Mouse (Mus musculus) MEL (cell line): Measurements from ENCODE around the gene Asb16. TPM values are rescaled to one million over a fixed set of nuclear protein-coding genes. Genes with fewer than 3 reads are reported as not detected.
A peak's percentile ranks its signal among the peaks of the same experiment; 100 is the strongest.

Experiments
- DNase-seq: peaks from one replicate; pipeline ENCODE4 v3.0.0; 2011; ENCODE audit warnings: low read depth, low spot score
- H3K27ac ChIP-seq: 2 replicates; pipeline ENCODE4 v1.5.1; 2012; ENCODE audit warnings: low read depth, mild to moderate bottlenecking, control low read depth, low read length, moderate library complexity; ENCODE audit not compliant: control insufficient read depth
- H3K27me3 ChIP-seq, 2 experiments: fragments of 150-350 bp in 1 of 2; sonication (generic) in 1 of 2; 2 replicates each; pipeline ENCODE4 v1.6.1; 2012; ENCODE audit warnings: low read length in 2 of 2, mild to moderate bottlenecking in 2 of 2, improper control_type of control experiment in 1 of 2, moderate library complexity in 1 of 2; ENCODE audit not compliant: insufficient read depth in 2 of 2, control insufficient read depth in 1 of 2
- H3K36me3 ChIP-seq, 2 experiments: 2 replicates each; pipeline ENCODE4 v1.6.1; 2012 to 2014; ENCODE audit warnings: low read length in 2 of 2, improper control_type of control experiment in 1 of 2, inconsistent platforms in 1 of 2, mild to moderate bottlenecking in 1 of 2; ENCODE audit not compliant: insufficient read depth in 2 of 2, control insufficient read depth in 1 of 2
- H3K4me1 ChIP-seq, 2 experiments: fragments of 150-350 bp in 1 of 2; sonication (generic) in 1 of 2; 2 replicates each; pipeline ENCODE4 v1.6.1; 2012; ENCODE audit warnings: low read length in 2 of 2, improper control_type of control experiment in 1 of 2, mild to moderate bottlenecking in 1 of 2; ENCODE audit not compliant: insufficient read depth in 2 of 2, control insufficient read depth in 1 of 2
- H3K4me3 ChIP-seq, 2 experiments: fragments of 150-350 bp in 1 of 2; sonication (generic) in 1 of 2; 2 replicates each; pipeline ENCODE4 v1.5.1; 2012; ENCODE audit warnings: low read depth in 2 of 2, low read length in 2 of 2, mild to moderate bottlenecking in 2 of 2, moderate library complexity in 2 of 2, control low read depth in 1 of 2, improper control_type of control experiment in 1 of 2; ENCODE audit not compliant: control insufficient read depth in 1 of 2, insufficient read depth in 1 of 2
- H3K79me2 ChIP-seq: 2 replicates; pipeline ENCODE4 v1.6.1; 2012; ENCODE audit warnings: mild to moderate bottlenecking, low read length, moderate library complexity; ENCODE audit not compliant: control insufficient read depth, poor library complexity, insufficient read depth
- H3K9ac ChIP-seq: 2 replicates; pipeline ENCODE4 v1.6.1; 2012; ENCODE audit warnings: low read depth, mild to moderate bottlenecking, control low read depth, low read length, moderate library complexity; ENCODE audit not compliant: control insufficient read depth, poor library complexity, severe bottlenecking
- H3K9me3 ChIP-seq: fragments of 150-350 bp; sonication (generic); replicated peaks from 2 replicates; pipeline ENCODE4 v1.6.1; 2012; ENCODE audit warnings: mild to moderate bottlenecking, low read length, improper control_type of control experiment, moderate library complexity; ENCODE audit not compliant: insufficient read depth
- BHLHE40 ChIP-seq: IDR thresholded peaks from 2 replicates; pipeline ENCODE4 v1.6.1; 2012; ENCODE audit warnings: low read depth, mild to moderate bottlenecking, inconsistent platforms, low read length, improper control_type of control experiment, borderline replicate concordance
- CHD2 ChIP-seq: IDR thresholded peaks from 2 replicates; pipeline ENCODE4 v1.6.1; 2011; ENCODE audit warnings: low read length, improper control_type of control experiment
- CTCF ChIP-seq, 3 experiments: IDR thresholded peaks in 2 of 3; conservative IDR thresholded peaks in 1 of 3; 2 replicates each; pipeline ENCODE4 v1.5.1; 2011 to 2012; ENCODE audit warnings: low read length in 3 of 3, low read depth in 2 of 3, mild to moderate bottlenecking in 2 of 3, improper control_type of control experiment in 1 of 3, inconsistent platforms in 1 of 3, mixed read lengths in 1 of 3, moderate library complexity in 1 of 3; ENCODE audit not compliant: control insufficient read depth in 1 of 3, insufficient read depth in 1 of 3, poor library complexity in 1 of 3, severe bottlenecking in 1 of 3
- KAT2A ChIP-seq: conservative IDR thresholded peaks from 2 replicates; pipeline ENCODE4 v1.6.1; 2012; ENCODE audit warnings: low read depth, low read length, improper control_type of control experiment, inconsistent platforms
- MEF2A ChIP-seq: IDR thresholded peaks from 2 replicates; pipeline ENCODE4 v1.6.1; 2014; ENCODE audit warnings: low read depth, mild to moderate bottlenecking, inconsistent platforms, low read length, improper control_type of control experiment; ENCODE audit not compliant: poor library complexity, insufficient replicate concordance, severe bottlenecking; ENCODE audit errors: extremely low read depth
- MXI1 ChIP-seq: IDR thresholded peaks from 2 replicates; pipeline ENCODE4 v1.6.1; 2011; ENCODE audit warnings: mild to moderate bottlenecking, low read depth, low read length, improper control_type of control experiment
- MYC ChIP-seq: IDR thresholded peaks from 2 replicates; pipeline ENCODE4 v1.6.1; 2011; ENCODE audit warnings: low read depth, mild to moderate bottlenecking, low read length, improper control_type of control experiment, moderate library complexity
- NELFE ChIP-seq: IDR thresholded peaks from 2 replicates; pipeline ENCODE4 v1.6.1; 2011; ENCODE audit warnings: low read depth, low read length, improper control_type of control experiment
- NRF1 ChIP-seq: IDR thresholded peaks from 2 replicates; pipeline ENCODE4 v1.6.1; 2014; ENCODE audit warnings: low read depth, mild to moderate bottlenecking, inconsistent platforms, low read length, improper control_type of control experiment, moderate library complexity; ENCODE audit not compliant: poor library complexity, insufficient read depth, severe bottlenecking
- POLR2A ChIP-seq, 2 experiments: IDR thresholded peaks; 2 replicates each; pipeline ENCODE4 v1.6.1; 2011 to 2012; ENCODE audit warnings: low read length in 2 of 2, mild to moderate bottlenecking in 2 of 2, control low read depth in 1 of 2, improper control_type of control experiment in 1 of 2, low read depth in 1 of 2, moderate library complexity in 1 of 2; ENCODE audit not compliant: control insufficient read depth in 1 of 2, insufficient read depth in 1 of 2, poor library complexity in 1 of 2
- POLR2AphosphoS2 ChIP-seq: IDR thresholded peaks from 2 replicates; pipeline ENCODE4 v1.6.1; 2011; ENCODE audit warnings: low read length, improper control_type of control experiment
- RAD21 ChIP-seq: IDR thresholded peaks from 2 replicates; pipeline ENCODE4 v1.6.1; 2011; ENCODE audit warnings: mild to moderate bottlenecking, low read depth, low read length, improper control_type of control experiment
- SIN3A ChIP-seq: IDR thresholded peaks from 2 replicates; pipeline ENCODE4 v1.6.1; 2012; ENCODE audit warnings: low read length, improper control_type of control experiment, inconsistent platforms
- USF2 ChIP-seq, 2 experiments: IDR thresholded peaks; 2 replicates each; pipeline ENCODE4 v1.6.1; 2011 to 2012; ENCODE audit warnings: improper control_type of control experiment in 2 of 2, low read length in 2 of 2, borderline replicate concordance in 1 of 2, inconsistent platforms in 1 of 2, low read depth in 1 of 2, mild to moderate bottlenecking in 1 of 2; ENCODE audit not compliant: insufficient read depth in 1 of 2
- ZC3H11A ChIP-seq: IDR thresholded peaks from 2 replicates; pipeline ENCODE4 v1.6.1; 2012; ENCODE audit warnings: low read depth, mild to moderate bottlenecking, inconsistent platforms, low read length, improper control_type of control experiment
- ZKSCAN1 ChIP-seq: IDR thresholded peaks from 2 replicates; pipeline ENCODE4 v1.6.1; 2012; ENCODE audit warnings: low read depth, mild to moderate bottlenecking, inconsistent platforms, low read length, improper control_type of control experiment, moderate library complexity
- ZNF384 ChIP-seq: IDR thresholded peaks from 2 replicates; pipeline ENCODE4 v1.6.1; 2012; ENCODE audit warnings: low read depth, mild to moderate bottlenecking, inconsistent platforms, low read length, improper control_type of control experiment
- polyA plus RNA-seq, 2 experiments: library from polyadenylated mRNA; stranded (reverse) in 1 of 2; unstranded in 1 of 2; fragments of >175 nt in 1 of 2; fragments of >200 nt in 1 of 2; gene quantifications; 2 replicates each; pipeline versions ENCODE4 v1.2.1 to v1.2.4; 2012; ENCODE audit warnings: low replicate concordance in 2 of 2, low read depth in 1 of 2; ENCODE audit not compliant: insufficient read length in 2 of 2, insufficient read depth in 1 of 2, missing spikeins in 1 of 2
- total RNA-seq: library from RNA; depleted of rRNA; stranded (reverse); fragments of 300-350 nt; gene quantifications from 2 replicates; pipeline ENCODE4 v1.2.3, GENCODE M21; 2012

Gene Asb16
- total and polyA plus RNA-seq, 3 experiments = 4.4 to 8.5 TPM; not detected in 1

DNA sequence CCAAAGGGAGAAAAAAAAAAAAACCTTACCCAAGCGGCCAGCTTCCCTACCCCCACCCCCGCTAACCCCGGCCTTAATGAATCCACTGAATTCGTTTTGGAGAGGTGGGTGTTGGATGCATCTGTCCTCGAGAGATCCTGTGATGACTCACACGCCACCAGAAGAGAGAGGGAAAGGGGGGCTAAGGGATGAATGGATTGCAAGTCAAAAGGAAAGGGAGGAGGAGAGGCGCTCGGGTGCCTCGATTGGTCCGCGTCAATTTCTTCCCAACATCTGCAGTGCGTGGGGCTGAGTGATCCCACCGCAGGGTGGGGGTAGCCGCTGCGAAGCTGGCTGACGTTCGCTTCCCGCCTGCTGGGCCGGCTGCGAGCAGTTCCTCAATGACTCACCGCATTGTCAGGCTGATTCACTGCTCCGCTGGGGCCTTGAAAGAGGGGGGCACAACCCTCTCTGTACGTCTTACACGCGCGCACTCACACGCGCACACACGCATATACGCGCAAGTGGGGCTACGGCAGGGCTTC is 23.6 kb upstream of the Asb16 start (continued):
- no peak for TF ChIP-seq ZKSCAN1
- TF ChIP-seq SIN3A = peak; percentile 68
- no peak for TF ChIP-seq KAT2A

DNA sequence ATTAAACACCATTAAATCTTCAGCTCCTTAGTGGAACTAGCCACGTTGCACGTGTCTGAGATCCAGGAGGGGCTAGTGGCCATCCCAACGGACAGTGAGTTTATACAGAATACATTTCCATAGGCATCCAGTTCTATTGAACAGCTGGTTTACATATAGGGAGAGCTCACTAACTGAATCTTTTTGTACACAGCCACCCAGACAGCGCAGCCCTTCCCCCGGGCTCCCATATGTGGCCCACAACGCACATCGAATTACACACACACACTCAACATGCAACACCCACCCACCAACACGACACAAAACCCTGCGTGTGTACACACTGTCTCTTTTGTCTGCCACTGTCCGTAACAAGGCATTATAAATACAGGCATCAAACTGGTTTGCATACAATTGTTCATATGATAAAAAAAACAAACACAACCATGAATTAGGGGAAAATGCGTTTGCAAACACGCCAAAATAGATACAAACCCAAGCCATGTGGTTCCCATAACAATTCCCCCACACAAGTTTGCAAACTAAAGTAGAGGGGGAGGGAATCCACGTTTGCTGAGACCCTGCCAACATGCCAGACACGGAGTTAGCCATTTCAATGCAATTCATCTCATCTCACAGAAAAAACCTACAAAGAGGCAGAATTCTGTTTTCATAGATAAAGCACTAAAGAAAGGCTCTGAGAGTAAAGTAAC is 22.8 kb upstream of the Asb16 start:
- Histone ChIP-seq H3K9ac (peak overlapping the region; percentile 69), H3K79me2 (peaks cover 11% of the 10 kb centered on the region), H3K27ac (peak overlapping the region; percentile 58), H3K9me3 (no peaks in the 10 kb centered on the region), H3K4me3 (peak overlapping the region; percentile 48 to 49), H3K4me1 (peaks cover 0 to 22% of the 10 kb centered on the region in 2 experiments), H3K27me3 (no peaks in the 10 kb centered on the region), H3K36me3 (peaks cover 0 to 19% of the 10 kb centered on the region in 2 experiments; a peak in 2 of 4 replicates)
- 0 out of 2 replicates have a peak, but pooled peaks have one; percentile 26 for TF ChIP-seq MYC
- peak; percentile 12; the same call in 1 of the 2 replicates for TF ChIP-seq MXI1
- no peak for TF ChIP-seq POLR2AphosphoS2
- no peak for TF ChIP-seq RAD21
- TF ChIP-seq ZNF384 = 0 out of 2 replicates have a peak, but pooled peaks have one; percentile 13
- DNase-seq = no peak

DNA sequence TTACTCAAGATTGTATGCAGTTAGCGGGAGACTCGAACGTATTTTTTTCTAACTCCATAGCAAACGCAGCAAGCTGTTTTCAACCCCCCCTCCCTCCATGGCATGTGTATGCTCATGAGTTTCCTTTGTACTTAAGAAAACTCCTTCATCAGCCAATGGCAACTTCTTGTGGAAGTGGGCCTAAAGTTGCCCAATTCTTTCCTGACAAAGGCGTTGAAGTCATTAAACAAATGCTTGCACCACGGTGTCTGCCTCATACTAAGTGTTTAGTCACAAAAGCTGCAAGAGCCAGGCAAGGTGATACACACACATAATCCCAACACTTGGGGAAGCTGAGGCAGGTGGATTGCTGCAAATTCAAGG is 22.3 kb upstream of the Asb16 start:
- TF ChIP-seq CHD2 (no peak), NELFE (no peak), ZKSCAN1 (no peak), BHLHE40 (no peak), USF2 (IDR thresholded peaks at IDR 0.05; ENCODE audit: borderline replicate concordance in 1 of 2, insufficient read depth in 1 of 2, low read depth in 1 of 2, low read length in 2 of 2) (no peak), CTCF (IDR thresholded peaks at IDR 0.05 in 2 of 3, conservative IDR thresholded peaks at IDR 0.05 in 1 of 3; ENCODE audit: control insufficient read depth in 1 of 3, insufficient read depth in 1 of 3, low read depth in 2 of 3, low read length in 3 of 3, poor library complexity in 1 of 3, severe bottlenecking in 1 of 3) (no peak), POLR2A (IDR thresholded peaks at IDR 0.05; ENCODE audit: control insufficient read depth in 1 of 2, insufficient read depth in 1 of 2, low read depth in 1 of 2, low read length in 2 of 2, poor library complexity in 1 of 2) (no peak), NRF1 (no peak), MEF2A (no peak), ZC3H11A (no peak)
- Histone ChIP-seq H3K27ac (no peak overlapping the region), H3K4me1 (peaks cover 0 to 22% of the 10 kb centered on the region in 2 experiments), H3K9me3 (no peaks in the 10 kb centered on the region), H3K27me3 (no peaks in the 10 kb centered on the region), H3K36me3 (peaks cover 2 to 19% of the 10 kb centered on the region in 2 experiments; a peak in 3 of 4 replicates), H3K4me3 (no peak overlapping the region), H3K9ac (no peak overlapping the region), H3K79me2 (peaks cover 11% of the 10 kb centered on the region)
- peak; percentile 34 for DNase-seq
